Mouse (Mus musculus) subcutaneous adipose tissue, adult 2 months (tissue): ENCODE measurements around the gene Tgif2lx2. TPM values are rescaled to one million over a fixed set of nuclear protein-coding genes. Genes with fewer than 3 reads are reported as not detected.

Source experiments
- polyA plus RNA-seq: library from polyadenylated mRNA; depleted of rRNA; stranded (reverse); fragments of >200 nt; gene quantifications from 2 replicates; pipeline ENCODE4 v1.2.3, GENCODE M21; 2012; ENCODE audit warnings: low replicate concordance; rRNA removed

Gene Tgif2lx2
- polyA plus RNA-seq: not detected in 2 replicates

DNA sequence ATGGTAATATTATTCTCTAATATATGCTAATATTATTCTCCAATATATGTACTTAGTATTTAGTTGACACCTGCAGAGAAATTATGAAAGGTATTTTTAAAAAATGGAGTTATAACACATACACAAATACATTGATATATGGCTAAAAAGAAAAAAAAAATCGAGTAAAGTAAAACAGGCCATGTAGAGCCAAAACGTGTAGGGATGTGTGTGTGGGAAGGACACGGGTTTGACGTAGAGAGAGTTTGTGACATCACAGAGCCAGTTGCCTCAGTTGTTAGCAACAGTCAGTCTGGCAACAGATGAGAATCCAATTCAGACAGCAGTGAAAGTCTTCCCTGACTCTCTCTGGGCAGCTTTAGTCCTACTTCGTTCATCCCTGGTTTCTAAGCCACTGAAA is at the start of gene Tgif2lx2:
TSS of gene Tgif2lx2 (plus strand) at position 301 of the 400 bp plus-strand sequence.

Other genes with a start within 250 kb of the Tgif2lx2 start
- gene Tgif2lx1, start 53.5 kb downstream of the Tgif2lx2 start, polyA plus RNA-seq: not detected in 2 replicates